Mouse (Mus musculus): ENCODE data around the gene Ntf3. TPM values are rescaled to one million over a fixed set of nuclear protein-coding genes. Genes with fewer than 3 reads are reported as not detected.

The Ntf3 gene
- total and polyA plus RNA-seq, 3 experiments = not detected

DNA sequence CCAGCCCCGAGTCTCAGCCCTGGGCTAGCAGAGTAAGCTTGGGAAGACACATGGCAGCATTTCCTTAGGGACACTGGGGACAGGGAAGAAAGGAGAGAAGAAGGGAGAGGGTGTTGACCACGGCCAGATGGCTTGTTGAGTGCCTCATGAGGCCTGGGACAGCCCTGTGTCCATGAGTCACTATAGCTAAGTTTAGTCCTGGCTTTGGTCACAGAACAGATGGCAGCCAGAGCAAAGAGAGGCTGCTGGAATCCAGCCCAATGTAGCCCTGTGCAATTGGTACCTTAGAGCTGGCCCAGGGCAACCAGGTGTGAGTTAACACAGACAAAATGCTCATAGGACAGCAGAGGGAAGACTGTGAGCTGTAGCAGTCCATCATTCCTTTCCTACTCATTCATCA is 33.2 kb upstream of the Ntf3 start:
- TF ChIP-seq CTCF (IDR thresholded peaks at IDR 0.05 in 2 of 3, conservative IDR thresholded peaks at IDR 0.05 in 1 of 3; ENCODE audit: control insufficient read depth in 1 of 3, insufficient read depth in 1 of 3, low read depth in 2 of 3, low read length in 3 of 3, poor library complexity in 1 of 3, severe bottlenecking in 1 of 3) (no peak), RCOR1 (IDR thresholded peaks at IDR 0.05; ENCODE audit: low read depth, low read length) (no peak), TCF12 (IDR thresholded peaks at IDR 0.05; ENCODE audit: low read depth, low read length) (no peak), GABPA (IDR thresholded peaks at IDR 0.05; ENCODE audit: low read depth, low read length) (no peak), MAZ (IDR thresholded peaks at IDR 0.05; ENCODE audit: low read depth, low read length) (no peak), GATA1 (IDR thresholded peaks at IDR 0.05; ENCODE audit: low read depth, low read length) (no peak), POLR2A (IDR thresholded peaks at IDR 0.05; ENCODE audit: control insufficient read depth in 1 of 2, insufficient read depth in 1 of 2, low read depth in 1 of 2, low read length in 2 of 2, poor library complexity in 1 of 2) (no peak), MEF2A (IDR thresholded peaks at IDR 0.05; ENCODE audit: extremely low read depth, insufficient replicate concordance, low read depth, low read length, poor library complexity, severe bottlenecking) (no peak), MXI1 (IDR thresholded peaks at IDR 0.05; ENCODE audit: low read depth, low read length) (no peak), KAT2A (conservative IDR thresholded peaks at IDR 0.05; ENCODE audit: low read depth, low read length) (no peak), RAD21 (IDR thresholded peaks at IDR 0.05; ENCODE audit: low read depth, low read length) (no peak), TBP (IDR thresholded peaks at IDR 0.05; ENCODE audit: low read depth, low read length) (no peak), USF2 (IDR thresholded peaks at IDR 0.05; ENCODE audit: borderline replicate concordance in 1 of 2, insufficient read depth in 1 of 2, low read depth in 1 of 2, low read length in 2 of 2) (no peak), MAFK (IDR thresholded peaks at IDR 0.05; ENCODE audit: borderline replicate concordance, low read depth, low read length) (no peak), UBTF (IDR thresholded peaks at IDR 0.05; ENCODE audit: borderline replicate concordance, insufficient read depth, low read depth, low read length) (no peak), ZKSCAN1 (IDR thresholded peaks at IDR 0.05; ENCODE audit: low read depth, low read length) (no peak), MAX (IDR thresholded peaks at IDR 0.05; ENCODE audit: low read length) (no peak), USF1 (IDR thresholded peaks at IDR 0.05; ENCODE audit: low read depth, low read length) (no peak), ETS1 (IDR thresholded peaks at IDR 0.05; ENCODE audit: low read depth, low read length) (no peak), MYC (IDR thresholded peaks at IDR 0.05; ENCODE audit: low read depth, low read length) (no peak)
- H3K9ac ChIP-seq (ENCODE audit: control insufficient read depth, low read depth, low read length, poor library complexity, severe bottlenecking) = no peak overlapping the region
- no peaks in the 10 kb centered on the region for H3K9me3 ChIP-seq (replicated peaks; ENCODE audit: insufficient read depth, low read length)
- DNase-seq (ENCODE audit: low read depth, low spot score) = no peak
- no peaks in the 10 kb centered on the region for H3K4me1 ChIP-seq (ENCODE audit: control insufficient read depth in 1 of 2, insufficient read depth in 2 of 2, low read length in 2 of 2)
- no peak overlapping the region for H3K27ac ChIP-seq (ENCODE audit: control insufficient read depth, low read depth, low read length)
- no peaks in the 10 kb centered on the region for H3K79me2 ChIP-seq (ENCODE audit: control insufficient read depth, insufficient read depth, low read length, poor library complexity)
- no peaks in the 10 kb centered on the region for H3K36me3 ChIP-seq (ENCODE audit: control insufficient read depth in 1 of 2, insufficient read depth in 2 of 2, low read length in 2 of 2)
- no peak overlapping the region for H3K4me3 ChIP-seq (ENCODE audit: control insufficient read depth in 1 of 2, insufficient read depth in 1 of 2, low read depth in 2 of 2, low read length in 2 of 2)
- H3K27me3 ChIP-seq (ENCODE audit: control insufficient read depth in 1 of 2, insufficient read depth in 2 of 2, low read length in 2 of 2) = no peaks in the 10 kb centered on the region

DNA sequence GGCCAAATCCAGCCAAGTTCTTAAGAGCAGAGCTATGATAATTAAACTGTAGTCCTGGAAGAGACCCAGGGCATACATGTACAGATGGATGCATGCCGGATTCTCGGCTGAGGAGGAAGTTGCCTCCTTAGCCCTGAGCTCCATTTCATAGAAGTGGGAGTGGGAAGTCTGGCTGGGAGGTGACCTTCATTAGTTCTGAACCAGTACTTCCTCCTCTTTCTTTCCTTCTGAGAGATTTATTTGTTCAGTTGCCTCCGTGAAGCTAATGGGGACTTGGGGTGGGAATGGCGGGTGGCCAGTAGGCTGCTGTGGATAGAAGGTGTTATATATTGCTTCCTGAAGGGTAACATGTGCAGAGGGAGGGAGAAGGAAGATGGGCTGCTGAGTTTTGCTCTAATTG is 28.1 kb upstream of the Ntf3 start:
- Histone ChIP-seq H3K4me1 (ENCODE audit: control insufficient read depth in 1 of 2, insufficient read depth in 2 of 2, low read length in 2 of 2) (no peaks in the 10 kb centered on the region), H3K9me3 (replicated peaks; ENCODE audit: insufficient read depth, low read length) (no peaks in the 10 kb centered on the region), H3K27me3 (ENCODE audit: control insufficient read depth in 1 of 2, insufficient read depth in 2 of 2, low read length in 2 of 2) (no peaks in the 10 kb centered on the region), H3K9ac (ENCODE audit: control insufficient read depth, low read depth, low read length, poor library complexity, severe bottlenecking) (no peak overlapping the region), H3K36me3 (ENCODE audit: control insufficient read depth in 1 of 2, insufficient read depth in 2 of 2, low read length in 2 of 2) (no peaks in the 10 kb centered on the region), H3K4me3 (ENCODE audit: control insufficient read depth in 1 of 2, insufficient read depth in 1 of 2, low read depth in 2 of 2, low read length in 2 of 2) (no peak overlapping the region), H3K79me2 (ENCODE audit: control insufficient read depth, insufficient read depth, low read length, poor library complexity) (no peaks in the 10 kb centered on the region), H3K27ac (ENCODE audit: control insufficient read depth, low read depth, low read length) (no peak overlapping the region)
- DNase-seq (ENCODE audit: low read depth, low spot score) = no peak
- no peak for TF ChIP-seq MAFK (IDR thresholded peaks at IDR 0.05; ENCODE audit: borderline replicate concordance, low read depth, low read length)
- no peak for TF ChIP-seq ELF1 (IDR thresholded peaks at IDR 0.05; ENCODE audit: low read depth, low read length)
- TF ChIP-seq MAX (IDR thresholded peaks at IDR 0.05; ENCODE audit: low read length) = no peak
- TF ChIP-seq NRF1 (IDR thresholded peaks at IDR 0.05; ENCODE audit: insufficient read depth, low read depth, low read length, poor library complexity, severe bottlenecking) = no peak
- no peak for TF ChIP-seq RAD21 (IDR thresholded peaks at IDR 0.05; ENCODE audit: low read depth, low read length)
